Mouse (Mus musculus) midbrain, embryonic 14.5 days (tissue): Measurements from ENCODE around the gene Map9. TPM values are rescaled to one million over a fixed set of nuclear protein-coding genes. Genes with fewer than 3 reads are reported as not detected.

Experiments
- ATAC-seq: fragments of 200-750 bp; cut with Nextera tagmentation; 2 replicates; pipeline ENCODE4 v1.8.0; 2017; ENCODE audit warnings: moderate number of reproducible peaks, moderate library complexity; ENCODE audit not compliant: low FRiP score, low TSS enrichment
- DNase-seq: peaks from one replicate; pipeline ENCODE4 v3.0.0-alpha.2; 2015
- H3K27ac ChIP-seq: fragments of 300-500 bp; sonication (generic); replicated peaks from 2 replicates; pipeline ENCODE4 v1.5.1; 2014; ENCODE audit warnings: mild to moderate bottlenecking, low read depth, low read length, moderate library complexity
- H3K27me3 ChIP-seq: fragments of 300-500 bp; sonication (generic); 2 replicates; pipeline ENCODE4 v1.6.1; 2014; ENCODE audit warnings: low read length, control low read depth, mixed read lengths; ENCODE audit not compliant: control insufficient read depth, insufficient read depth
- H3K36me3 ChIP-seq: fragments of 300-500 bp; sonication (generic); 2 replicates; pipeline ENCODE4 v1.6.1; 2014; ENCODE audit warnings: low read length, control low read depth; ENCODE audit not compliant: control insufficient read depth, insufficient read depth
- H3K4me1 ChIP-seq: fragments of 300-500 bp; sonication (generic); 2 replicates; pipeline ENCODE4 v1.6.1; 2014; ENCODE audit warnings: mild to moderate bottlenecking, antibody characterized with exemption, low read length, control low read depth; ENCODE audit not compliant: control insufficient read depth, insufficient read depth
- H3K4me2 ChIP-seq: fragments of 300-500 bp; sonication (generic); 2 replicates; pipeline ENCODE4 v1.6.1; 2014; ENCODE audit warnings: mild to moderate bottlenecking, low read length, moderate library complexity
- H3K4me3 ChIP-seq: fragments of 300-500 bp; sonication (generic); replicated peaks from 2 replicates; pipeline ENCODE4 v1.5.1; 2014; ENCODE audit warnings: low read depth, low read length
- H3K9ac ChIP-seq: fragments of 300-500 bp; sonication (generic); replicated peaks from 2 replicates; pipeline ENCODE4 v1.6.1; 2014; ENCODE audit warnings: mild to moderate bottlenecking, low read length, moderate library complexity
- H3K9me3 ChIP-seq: fragments of 300-500 bp; sonication (generic); 2 replicates; pipeline ENCODE4 v1.6.1; 2016; ENCODE audit warnings: low read length, control low read depth, mixed read lengths; ENCODE audit not compliant: control insufficient read depth
- WGBS: fragments of 180-500 bp; shearing (Covaris S2); extraction: QIAGEN DNeasy Blood & Tissue Kit; methylation state at CpG from one replicate; pipeline ENCODE4 v1.1.7; 2014; 5-methylcytosine and 5-hydroxymethylcytosine counted together
- polyA plus RNA-seq: library from polyadenylated mRNA; unstranded; fragments of >200 nt; fragmentation: Nextera tagmentation; extraction: Ambion mirVana; gene quantifications from 2 replicates; pipeline ENCODE4 v1.2.1, GENCODE M21; 2014

Map9 gene
- polyA plus RNA-seq, 1 experiment from 2014 or later = 92.3 TPM

DNA sequence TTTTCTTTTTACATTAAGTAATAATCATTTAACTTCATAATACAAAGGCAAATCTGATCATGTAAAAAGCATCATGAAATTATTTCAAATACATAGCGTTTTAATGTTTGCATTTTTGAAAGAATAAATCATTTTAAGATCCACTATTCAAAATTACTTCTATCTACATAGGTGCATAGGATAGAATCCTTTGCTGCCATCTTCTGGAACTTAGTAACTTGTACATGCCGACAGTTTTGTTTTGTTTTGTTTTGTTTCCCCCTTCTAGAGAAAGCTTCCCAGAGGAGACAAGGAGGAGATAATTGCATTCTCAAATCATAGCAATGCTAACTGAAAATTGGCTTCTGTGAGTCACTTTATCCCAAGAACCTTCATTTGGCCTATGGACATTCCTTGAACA lies 7.5 kb upstream of the Map9 start:
- Histone ChIP-seq H3K27ac (no peak overlapping the region), H3K9ac (no peak overlapping the region), H3K9me3 (no peaks in the 10 kb centered on the region), H3K27me3 (no peaks in the 10 kb centered on the region), H3K36me3 (no peaks in the 10 kb centered on the region), H3K4me1 (no peaks in the 10 kb centered on the region), H3K4me3 (no peak overlapping the region), H3K4me2 (no peak overlapping the region)
- ATAC-seq (no peak), DNase-seq (peak; percentile 67)
- 42% methylated on average over 2 of the region's 2 CpGs for WGBS

GRCm38 (mm10) chr3:82357340-82357739 lies 504 bp upstream of the Map9 start:
- Histone ChIP-seq H3K4me2 (peak overlapping the region; percentile 59), H3K36me3 (peaks cover 8% of the 10 kb centered on the region), H3K9me3 (no peaks in the 10 kb centered on the region), H3K9ac (peak overlapping the region; percentile 38; the same call in 1 of the 2 replicates), H3K27ac (peak overlapping the region; percentile 79), H3K27me3 (no peaks in the 10 kb centered on the region), H3K4me3 (peak overlapping the region; percentile 82), H3K4me1 (peaks cover 7% of the 10 kb centered on the region)
- DNase-seq (no peak), ATAC-seq (peak; percentile 43)
- 5% methylated on average over 5 of the region's 5 CpGs for WGBS

- Histone ChIP-seq H3K4me2 (peak overlapping the region; percentile 59), H3K9me3 (no peaks in the 10 kb centered on the region), H3K27ac (no peak overlapping the region), H3K4me3 (peak overlapping the region; percentile 82), H3K36me3 (peaks cover 18% of the 10 kb centered on the region), H3K9ac (no peak overlapping the region), H3K27me3 (no peaks in the 10 kb centered on the region), H3K4me1 (peaks cover 7% of the 10 kb centered on the region)
- WGBS = 93% methylated on average over 8 of the region's 8 CpGs
- DNase-seq = no peak
- ATAC-seq = no peak
Observed at GRCm38 (mm10) chr3:82359036-82359435, 1.2 kb downstream of the Map9 start.

- ATAC-seq = no peak
- H3K9me3 ChIP-seq = no peaks in the 10 kb centered on the region
- peak; percentile 75 for DNase-seq
- no peaks in the 10 kb centered on the region for H3K27me3 ChIP-seq
- no peak overlapping the region for H3K27ac ChIP-seq
- no peak overlapping the region for H3K4me3 ChIP-seq
- WGBS = 45% methylated on average over 4 of the region's 4 CpGs
- H3K36me3 ChIP-seq = peaks cover 23% of the 10 kb centered on the region
- H3K4me2 ChIP-seq = no peak overlapping the region
- H3K9ac ChIP-seq = no peak overlapping the region
- peaks cover 7% of the 10 kb centered on the region for H3K4me1 ChIP-seq
Observed at GRCm38 (mm10) chr3:82362452-82362851, 4.6 kb downstream of the Map9 start.

GRCm38 (mm10) chr3:82364505-82364904 lies 6.7 kb downstream of the Map9 start:
- Histone ChIP-seq H3K4me2 (no peak overlapping the region), H3K27me3 (no peaks in the 10 kb centered on the region), H3K27ac (no peak overlapping the region), H3K36me3 (peaks cover 23% of the 10 kb centered on the region), H3K4me3 (no peak overlapping the region), H3K4me1 (no peaks in the 10 kb centered on the region), H3K9me3 (no peaks in the 10 kb centered on the region), H3K9ac (no peak overlapping the region)
- WGBS = 89% methylated on average over 8 of the region's 8 CpGs
- no peak for ATAC-seq
- DNase-seq = no peak

- no peaks in the 10 kb centered on the region for H3K9me3 ChIP-seq
- 33% methylated on average over 4 of the region's 4 CpGs for WGBS
- H3K27me3 ChIP-seq = no peaks in the 10 kb centered on the region
- no peak for ATAC-seq
- no peak overlapping the region for H3K27ac ChIP-seq
- no peak overlapping the region for H3K4me2 ChIP-seq
- DNase-seq = peak; percentile 85
- no peaks in the 10 kb centered on the region for H3K4me1 ChIP-seq
- no peak overlapping the region for H3K9ac ChIP-seq
- H3K36me3 ChIP-seq = peaks cover 23% of the 10 kb centered on the region
- no peak overlapping the region for H3K4me3 ChIP-seq
Observed at GRCm38 (mm10) chr3:82364988-82365387, 7.1 kb downstream of the Map9 start.

DNA sequence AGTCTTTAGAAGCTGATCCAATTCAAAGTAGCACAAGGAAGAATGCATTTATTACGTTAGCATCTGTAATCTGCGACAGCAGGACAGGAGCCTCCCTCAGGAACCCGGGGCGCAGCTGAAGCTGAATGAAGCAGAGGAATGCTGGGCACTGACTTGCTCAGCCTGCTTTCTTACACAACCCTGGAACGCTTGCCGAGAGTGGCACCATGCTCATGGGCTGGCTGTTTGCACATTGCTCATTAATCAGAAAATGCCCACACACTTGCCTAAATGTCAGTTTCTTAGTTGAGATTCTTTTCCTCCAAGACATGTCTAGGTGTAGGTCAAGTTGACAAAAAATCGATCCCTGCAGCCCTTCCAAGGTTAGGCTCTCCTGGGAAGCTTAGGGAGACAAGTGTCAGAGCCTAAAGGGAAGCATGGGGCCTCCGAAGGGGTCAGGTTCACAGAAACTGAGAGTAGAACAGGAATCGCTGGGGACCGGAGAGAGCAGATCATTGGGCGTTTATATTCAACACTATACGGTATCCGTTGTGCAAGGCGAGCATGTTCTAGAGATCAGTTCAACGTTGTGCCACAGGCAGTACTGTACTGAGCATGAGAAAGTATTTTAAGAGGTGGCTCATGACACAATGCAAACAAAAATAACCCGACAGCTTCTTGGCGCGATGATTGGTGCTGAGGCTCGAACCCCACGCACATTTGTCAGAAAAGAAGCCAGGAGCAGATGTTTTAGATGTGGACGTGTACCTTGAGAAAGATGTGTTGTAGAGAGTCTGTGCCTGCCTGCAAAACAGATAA lies 11.4 kb downstream of the Map9 start:
- no peaks in the 10 kb centered on the region for H3K4me1 ChIP-seq
- no peak for DNase-seq
- H3K27me3 ChIP-seq = no peaks in the 10 kb centered on the region
- 84% methylated on average over 21 of the region's 21 CpGs for WGBS
- H3K9me3 ChIP-seq = no peaks in the 10 kb centered on the region
- H3K4me2 ChIP-seq = no peak overlapping the region
- H3K9ac ChIP-seq = no peak overlapping the region
- H3K27ac ChIP-seq = no peak overlapping the region
- ATAC-seq = no peak
- peaks cover 38% of the 10 kb centered on the region for H3K36me3 ChIP-seq
- H3K4me3 ChIP-seq = no peak overlapping the region

DNA sequence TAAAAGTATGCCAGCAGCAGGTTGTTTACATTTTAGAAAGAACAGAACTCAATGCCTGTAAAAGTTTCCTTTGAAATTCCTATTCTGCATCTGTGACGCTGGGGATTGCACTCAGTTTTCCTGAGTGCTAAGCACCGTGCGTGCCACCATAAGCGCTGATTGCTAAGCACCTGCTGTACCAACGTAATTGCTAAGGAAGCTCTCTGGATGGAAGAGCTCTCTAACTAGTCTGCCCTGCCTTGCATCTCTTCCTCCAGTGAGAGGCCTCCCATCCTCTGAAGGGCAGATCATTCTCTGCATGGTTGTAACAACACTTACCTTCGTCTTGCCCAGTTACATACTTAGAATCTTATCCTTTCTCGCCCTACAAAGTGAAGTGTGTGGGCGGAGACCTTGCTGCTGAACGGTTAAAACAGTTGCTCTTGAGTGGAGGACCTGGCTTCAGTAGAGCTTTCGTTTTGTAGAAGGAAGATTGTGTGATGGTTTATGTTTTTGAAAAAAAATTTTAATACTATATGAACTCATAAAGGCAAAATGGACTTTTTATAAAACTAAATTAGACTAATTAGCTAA lies 12.7 kb downstream of the Map9 start:
- no peak for DNase-seq
- 92% methylated on average over 10 of the region's 10 CpGs for WGBS

GRCm38 (mm10) chr3:82376965-82377364 lies 19.1 kb downstream of the Map9 start:
- Histone ChIP-seq H3K4me1 (no peaks in the 10 kb centered on the region), H3K9ac (no peak overlapping the region), H3K27ac (no peak overlapping the region), H3K4me3 (no peak overlapping the region), H3K4me2 (no peak overlapping the region), H3K27me3 (no peaks in the 10 kb centered on the region), H3K36me3 (peaks cover 81% of the 10 kb centered on the region), H3K9me3 (no peaks in the 10 kb centered on the region)
- ATAC-seq (no peak), DNase-seq (no peak)
- WGBS = 91% methylated on average over 14 of the region's 14 CpGs

More for the DNA sequence above, 12.7 kb downstream of the Map9 start:
- Histone ChIP-seq H3K4me2 (no peak overlapping the region), H3K36me3 (peaks cover 49% of the 10 kb centered on the region), H3K4me1 (no peaks in the 10 kb centered on the region), H3K4me3 (no peak overlapping the region), H3K9ac (no peak overlapping the region), H3K27ac (no peak overlapping the region), H3K27me3 (no peaks in the 10 kb centered on the region), H3K9me3 (no peaks in the 10 kb centered on the region)
- ATAC-seq = no peak
